Mouse (Mus musculus) frontal cortex, postnatal 36 days (tissue): ENCODE data around the gene Galnt5.

Experiments
- DNase-seq, 2 experiments: peaks; one replicate each; pipeline ENCODE4 v3.0.0; 2022; ENCODE audit warnings: low spot score in 2 of 2

The Galnt5 gene

GRCm38 (mm10) chr2:57997752-57998430, at the start of gene Galnt5:
Gene Galnt5 (plus strand): TSS chr2:57997884.
- DNase-seq = no peak

DNA sequence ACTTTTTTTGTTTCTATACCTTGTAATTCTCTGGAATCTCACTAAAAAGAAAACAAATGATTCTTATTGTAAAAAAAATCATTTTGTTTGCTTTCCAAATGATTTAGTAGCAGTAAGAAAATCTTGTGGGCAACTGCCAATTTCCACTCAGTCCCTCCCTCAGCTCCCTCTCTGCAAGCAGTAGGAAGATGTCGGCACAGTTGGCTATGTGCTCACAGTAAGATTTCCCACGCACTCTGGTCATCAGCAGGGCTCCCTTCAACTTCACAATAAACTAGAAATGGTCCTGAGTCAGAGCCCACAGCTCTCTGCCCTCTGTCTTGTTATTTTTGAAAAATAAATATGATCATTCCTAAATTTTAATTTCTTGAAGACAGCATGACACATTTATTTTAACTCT, 46.1 kb upstream of the Galnt5 start:
- DNase-seq = no peak

DNA sequence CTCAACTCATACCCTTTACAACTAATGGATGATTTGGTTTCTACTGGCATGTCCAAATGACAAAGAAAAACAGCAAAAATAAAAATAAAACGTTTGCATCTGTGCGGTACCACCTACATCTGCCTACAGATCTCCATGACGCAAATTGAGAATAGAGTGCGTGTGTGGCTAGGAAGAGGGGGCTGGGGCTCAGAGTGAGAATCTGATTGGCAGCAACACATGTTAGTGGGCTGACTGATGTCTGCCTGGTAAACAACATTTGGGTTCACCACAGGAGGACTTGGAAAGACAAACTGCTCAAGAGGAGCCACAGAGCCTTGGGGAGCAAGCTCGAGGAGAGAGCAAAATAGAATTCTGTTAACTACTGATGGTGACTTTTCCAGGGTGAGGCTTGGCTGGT, 36.9 kb upstream of the Galnt5 start:
- DNase-seq = peak in 1 of 2 experiments; percentile 23

DNA sequence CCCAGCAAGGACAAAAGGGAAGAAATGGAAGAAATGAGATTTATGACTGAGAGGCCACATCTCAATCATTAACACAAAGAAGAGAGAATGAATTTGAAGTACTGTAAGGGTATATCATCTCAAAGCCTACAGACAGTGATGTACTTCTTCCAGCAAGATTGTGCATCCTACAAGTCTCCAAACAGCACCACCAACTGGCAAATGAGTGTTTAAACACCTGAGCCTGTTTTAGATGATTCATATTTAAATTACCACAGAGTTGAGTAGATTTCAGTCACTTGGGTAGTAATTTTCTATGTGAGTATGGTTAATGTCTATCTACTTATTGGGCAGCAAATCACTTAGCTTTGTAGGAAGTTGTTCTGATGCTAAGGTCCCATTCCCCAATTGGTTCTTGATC, 15.4 kb upstream of the Galnt5 start:
- no peak for DNase-seq

- DNase-seq = no peak
Measured at GRCm38 (mm10) chr2:57991084-57991483, 6.6 kb upstream of the Galnt5 start.

GRCm38 (mm10) chr2:58001497-58001896, 3.8 kb downstream of the Galnt5 start:
- no peak for DNase-seq

DNA sequence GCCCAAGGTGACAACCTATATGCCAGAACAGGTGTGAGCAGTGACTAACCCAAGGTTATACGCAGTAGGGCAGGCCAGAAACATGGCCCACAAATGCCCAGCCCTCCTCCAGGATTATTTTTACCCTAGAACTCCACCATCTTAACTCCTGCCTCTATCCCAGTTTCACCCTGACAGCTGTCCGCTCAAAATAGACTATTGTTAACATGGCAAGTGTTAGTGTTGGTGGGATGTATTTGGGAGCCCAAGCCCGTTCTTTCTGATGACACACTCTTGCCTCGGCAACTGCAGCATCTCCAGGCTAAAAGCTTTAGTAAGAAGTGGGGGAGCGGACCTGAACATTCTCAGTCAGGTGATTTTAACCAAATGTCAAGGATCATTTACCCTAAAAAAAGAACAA, 9.4 kb downstream of the Galnt5 start:
- no peak for DNase-seq

DNA sequence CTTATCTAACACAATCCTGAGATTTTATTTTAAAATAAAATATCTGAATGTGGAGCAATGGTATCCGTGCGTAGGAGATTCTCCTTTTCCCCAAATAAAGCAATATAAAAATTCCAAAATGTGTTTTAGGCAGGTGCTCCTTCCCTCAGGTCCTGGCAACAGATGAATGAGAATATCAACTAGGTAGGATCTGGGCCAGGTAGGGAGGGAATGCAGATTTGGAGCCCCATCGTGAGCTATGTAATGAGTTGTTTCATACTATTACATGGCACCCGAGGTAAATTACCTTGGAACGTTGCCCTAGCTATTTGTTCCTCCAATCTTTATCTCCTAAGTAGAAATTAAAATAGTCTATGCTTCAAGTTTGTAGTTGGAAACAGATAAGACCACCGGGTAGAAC, 25.9 kb downstream of the Galnt5 start:
- no peak for DNase-seq

DNA sequence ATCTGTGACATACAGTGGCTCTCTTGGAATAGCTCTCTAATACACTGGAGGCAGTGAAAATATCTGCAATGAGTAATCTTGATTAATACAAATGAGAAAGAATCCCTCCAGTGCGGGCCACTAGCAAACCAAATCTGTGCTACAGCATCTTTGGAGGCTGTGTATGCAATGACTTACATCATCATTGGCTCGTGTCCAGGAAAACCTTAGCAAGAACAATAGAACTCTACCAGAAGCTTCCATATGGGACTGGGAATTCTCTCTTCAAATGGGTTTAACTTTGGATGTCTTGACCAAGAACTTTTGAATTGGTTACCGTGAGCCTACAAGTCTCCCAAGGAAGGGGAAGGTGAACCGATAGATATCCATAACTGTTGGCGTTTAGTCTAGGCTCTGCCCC, 29.1 kb downstream of the Galnt5 start:
- no peak for DNase-seq

GRCm38 (mm10) chr2:58029404-58029803, 31.7 kb downstream of the Galnt5 start:
- no peak for DNase-seq

- no peak for DNase-seq
Measured at GRCm38 (mm10) chr2:58031431-58031830, 33.7 kb downstream of the Galnt5 start.

- DNase-seq = no peak
Measured at GRCm38 (mm10) chr2:58035635-58036034, 38.0 kb downstream of the Galnt5 start.

DNA sequence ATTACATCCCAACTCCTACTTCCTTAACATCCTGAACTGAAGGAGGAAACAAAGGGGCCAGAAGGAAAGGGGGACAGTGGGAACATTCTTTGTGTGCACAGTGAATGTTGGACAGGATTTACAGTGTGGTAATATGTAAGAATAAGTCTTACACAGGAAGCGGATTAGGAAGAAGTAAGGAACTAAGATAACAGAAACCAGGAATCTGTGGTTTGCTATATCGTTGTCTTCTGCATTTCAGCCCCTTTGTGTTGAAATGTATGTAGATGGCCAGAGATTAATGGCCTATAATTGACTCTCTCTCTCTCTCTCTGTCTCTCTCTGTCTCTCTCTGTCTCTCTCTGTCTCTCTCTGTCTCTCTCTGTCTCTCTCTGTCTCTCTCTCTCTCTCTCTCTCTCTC, 39.2 kb downstream of the Galnt5 start:
- no peak for DNase-seq

GRCm38 (mm10) chr2:58041867-58042266, 44.2 kb downstream of the Galnt5 start:
- DNase-seq = peak; percentile 24 to 69

GRCm38 (mm10) chr2:58052821-58053581, 55.3 kb downstream of the Galnt5 start, which contains the start of gene Ermn:
Gene Ermn (minus strand): TSS chr2:58052864.
- peak in 1 of 2 experiments; percentile 12 for DNase-seq

- peak; percentile 52 to 60 for DNase-seq
Measured at GRCm38 (mm10) chr2:58055383-58055782, 57.7 kb downstream of the Galnt5 start.

- DNase-seq = no peak
Measured at GRCm38 (mm10) chr2:58079849-58080248, 82.2 kb downstream of the Galnt5 start.

DNA sequence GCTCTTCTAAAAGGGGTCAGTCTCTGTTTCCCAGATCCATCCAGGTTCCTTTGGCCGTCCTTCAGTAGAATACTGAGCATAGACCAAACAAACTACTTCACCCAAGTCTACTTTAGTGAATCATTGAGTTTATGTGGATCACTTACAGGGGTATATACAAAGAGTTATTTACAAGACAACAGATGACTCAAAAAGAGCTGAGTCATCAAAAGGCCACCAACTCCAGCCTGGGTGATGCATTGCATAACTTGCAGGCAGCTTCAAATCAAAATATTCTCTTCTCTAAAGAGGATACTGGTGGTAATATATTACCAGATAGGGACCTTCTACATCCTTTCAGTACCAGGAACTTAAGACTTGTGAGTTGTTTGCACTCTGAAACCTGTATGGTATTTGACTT, 88.7 kb downstream of the Galnt5 start:
- DNase-seq = no peak

GRCm38 (mm10) chr2:58094818-58095217, 97.1 kb downstream of the Galnt5 start:
- no peak for DNase-seq
